Mouse (Mus musculus): ENCODE measurements at regions not wholly inside any gene's neighbourhood (a gene's known extent, or its start where the extent isn't known, plus 50 kb on each side); places are given as distances from the start of the nearest gene placed in this dataset.
"Not testable (repeated sequence)": the region's sequence is repeated elsewhere in the genome, so short reads cannot be mapped to it uniquely, and the experiment has no call there.

- ATAC-seq (replicated peaks; ENCODE audit: low FRiP score, low read depth) (no peak), DNase-seq (ENCODE audit: low spot score) (no peak)
- H3K27ac ChIP-seq, result no peak overlapping the region
- no peaks in the 10 kb centered on the region for H3K9me3 ChIP-seq (replicated peaks; ENCODE audit: low read length)
- no peaks in the 10 kb centered on the region for H3K36me3 ChIP-seq (ENCODE audit: insufficient read depth, low read length)
- H3K27me3 ChIP-seq (ENCODE audit: insufficient read depth, low read length), result no peaks in the 10 kb centered on the region
- no peak for TF ChIP-seq CTCF (IDR thresholded peaks at IDR 0.05; ENCODE audit: low read depth)
- 0 out of 2 replicates have a peak, but pooled peaks cover 6% of the 10 kb centered on the region for H3K4me1 ChIP-seq (replicated peaks; ENCODE audit: insufficient read depth, low read length)
- no peak overlapping the region for H3K4me2 ChIP-seq (ENCODE audit: low read length)
- H3K9ac ChIP-seq (ENCODE audit: low read depth, low read length), result no peak overlapping the region
- WGBS, result 90% methylated on average over 4 of the region's 4 CpGs
- H3K4me3 ChIP-seq (replicated peaks; ENCODE audit: low read depth, low read length), result no peak overlapping the region
These were observed 50.7 kb upstream of the Jade1 start for GRCm38 (mm10) chr3:41504867-41505266.

GRCm38 (mm10) chr3:41502161-41502560 lies 53.4 kb upstream of the Jade1 start:
- Histone ChIP-seq H3K9me3 (replicated peaks; ENCODE audit: low read length) (no peaks in the 10 kb centered on the region), H3K27me3 (ENCODE audit: insufficient read depth, low read length) (no peaks in the 10 kb centered on the region; the same call in 1 of the 2 replicates), H3K36me3 (ENCODE audit: insufficient read depth, low read length) (no peaks in the 10 kb centered on the region), H3K4me1 (replicated peaks; ENCODE audit: insufficient read depth, low read length) (0 out of 2 replicates have a peak, but pooled peaks cover 6% of the 10 kb centered on the region), H3K4me3 (replicated peaks; ENCODE audit: low read depth, low read length) (no peak overlapping the region), H3K9ac (ENCODE audit: low read depth, low read length) (no peak overlapping the region), H3K4me2 (ENCODE audit: low read length) (no peak overlapping the region), H3K27ac (no peak overlapping the region)
- no peak for ATAC-seq (replicated peaks; ENCODE audit: low FRiP score, low read depth)
- WGBS, result 85% methylated on average over 3 of the region's 3 CpGs
- TF ChIP-seq CTCF (IDR thresholded peaks at IDR 0.05; ENCODE audit: low read depth), result no peak
- no peak for DNase-seq (ENCODE audit: low spot score)

- H3K27ac ChIP-seq; DNase-seq (ENCODE audit: low spot score); ATAC-seq (replicated peaks; ENCODE audit: low FRiP score, low read depth); H3K9me3 ChIP-seq (replicated peaks; ENCODE audit: low read length); H3K4me1 ChIP-seq (replicated peaks; ENCODE audit: insufficient read depth, low read length); H3K9ac ChIP-seq (ENCODE audit: low read depth, low read length); H3K36me3 ChIP-seq (ENCODE audit: insufficient read depth, low read length); H3K4me3 ChIP-seq (replicated peaks; ENCODE audit: low read depth, low read length); H3K27me3 ChIP-seq (ENCODE audit: insufficient read depth, low read length); H3K4me2 ChIP-seq (ENCODE audit: low read length): not testable (repeated sequence)
- 61% methylated on average over 6 of the region's 6 CpGs for WGBS
These were observed 53.9 kb upstream of the Jade1 start for GRCm38 (mm10) chr3:41501639-41502038.

- Histone ChIP-seq H3K9ac (ENCODE audit: low read depth, low read length) (no peak overlapping the region), H3K27me3 (ENCODE audit: insufficient read depth, low read length) (no peaks in the 10 kb centered on the region; the same call in 1 of the 2 replicates), H3K27ac (no peak overlapping the region), H3K4me3 (replicated peaks; ENCODE audit: low read depth, low read length) (no peak overlapping the region), H3K4me2 (ENCODE audit: low read length) (no peak overlapping the region), H3K4me1 (replicated peaks; ENCODE audit: insufficient read depth, low read length) (0 out of 2 replicates have a peak, but pooled peaks cover 6% of the 10 kb centered on the region), H3K36me3 (ENCODE audit: insufficient read depth, low read length) (no peaks in the 10 kb centered on the region), H3K9me3 (replicated peaks; ENCODE audit: low read length) (no peaks in the 10 kb centered on the region)
- ATAC-seq (replicated peaks; ENCODE audit: low FRiP score, low read depth) (no peak), DNase-seq (ENCODE audit: low spot score) (no peak)
- TF ChIP-seq CTCF (IDR thresholded peaks at IDR 0.05; ENCODE audit: low read depth), result no peak
- WGBS, result 58% methylated on average over 6 of the region's 6 CpGs
These were observed 54.4 kb upstream of the Jade1 start for GRCm38 (mm10) chr3:41501124-41501523.

- TF ChIP-seq CTCF (IDR thresholded peaks at IDR 0.05; ENCODE audit: low read depth), result no peak
- H3K36me3 ChIP-seq (ENCODE audit: insufficient read depth, low read length), result no peaks in the 10 kb centered on the region
- 0 out of 2 replicates have a peak, but pooled peaks cover 6% of the 10 kb centered on the region for H3K4me1 ChIP-seq (replicated peaks; ENCODE audit: insufficient read depth, low read length)
- H3K27ac ChIP-seq, result 0 out of 2 replicates have a peak overlapping the region, but pooled peaks have one; percentile 40
- ATAC-seq (replicated peaks; ENCODE audit: low FRiP score, low read depth) (no peak), DNase-seq (ENCODE audit: low spot score) (no peak)
- no peak overlapping the region for H3K9ac ChIP-seq (ENCODE audit: low read depth, low read length)
- WGBS, result 86% methylated on average over 2 of the region's 2 CpGs
- no peaks in the 10 kb centered on the region for H3K9me3 ChIP-seq (replicated peaks; ENCODE audit: low read length)
- no peaks in the 10 kb centered on the region; the same call in 1 of the 2 replicates for H3K27me3 ChIP-seq (ENCODE audit: insufficient read depth, low read length)
- no peak overlapping the region for H3K4me3 ChIP-seq (replicated peaks; ENCODE audit: low read depth, low read length)
- no peak overlapping the region for H3K4me2 ChIP-seq (ENCODE audit: low read length)
These were observed 55.9 kb upstream of the Jade1 start for GRCm38 (mm10) chr3:41499680-41500079.

GRCm38 (mm10) chr3:41498791-41499190 lies 56.7 kb upstream of the Jade1 start:
- Histone ChIP-seq H3K4me3 (replicated peaks; ENCODE audit: low read depth, low read length) (no peak overlapping the region), H3K9ac (ENCODE audit: low read depth, low read length) (no peak overlapping the region), H3K27me3 (ENCODE audit: insufficient read depth, low read length) (no peaks in the 10 kb centered on the region; the same call in 1 of the 2 replicates), H3K36me3 (ENCODE audit: insufficient read depth, low read length) (no peaks in the 10 kb centered on the region), H3K4me1 (replicated peaks; ENCODE audit: insufficient read depth, low read length) (0 out of 2 replicates have a peak, but pooled peaks cover 6% of the 10 kb centered on the region), H3K4me2 (ENCODE audit: low read length) (no peak overlapping the region), H3K27ac (peak overlapping the region; percentile 36; the same call in 1 of the 2 replicates), H3K9me3 (replicated peaks; ENCODE audit: low read length) (no peaks in the 10 kb centered on the region)
- DNase-seq (ENCODE audit: low spot score), result peak; percentile 82
- 0 out of 2 replicates have a peak, but pooled peaks have one; percentile 46 for ATAC-seq (replicated peaks; ENCODE audit: low FRiP score, low read depth)
- no peak for TF ChIP-seq CTCF (IDR thresholded peaks at IDR 0.05; ENCODE audit: low read depth)
- WGBS, result 42% methylated on average over 7 of the region's 7 CpGs

- H3K36me3 ChIP-seq (ENCODE audit: insufficient read depth, low read length), result no peaks in the 10 kb centered on the region
- H3K9me3 ChIP-seq (replicated peaks; ENCODE audit: low read length), result no peaks in the 10 kb centered on the region
- no peak for DNase-seq (ENCODE audit: low spot score)
- ATAC-seq (replicated peaks; ENCODE audit: low FRiP score, low read depth), result no peak
- H3K27me3 ChIP-seq (ENCODE audit: insufficient read depth, low read length), result no peaks in the 10 kb centered on the region; the same call in 1 of the 2 replicates
- H3K9ac ChIP-seq (ENCODE audit: low read depth, low read length), result no peak overlapping the region
- WGBS, result 78% methylated on average over 8 of the region's 8 CpGs
- H3K27ac ChIP-seq, result no peak overlapping the region
- no peak overlapping the region for H3K4me2 ChIP-seq (ENCODE audit: low read length)
- TF ChIP-seq CTCF (IDR thresholded peaks at IDR 0.05; ENCODE audit: low read depth), result no peak
- no peak overlapping the region for H3K4me3 ChIP-seq (replicated peaks; ENCODE audit: low read depth, low read length)
- 0 out of 2 replicates have a peak, but pooled peaks cover 6% of the 10 kb centered on the region for H3K4me1 ChIP-seq (replicated peaks; ENCODE audit: insufficient read depth, low read length)
These were observed 57.8 kb upstream of the Jade1 start for GRCm38 (mm10) chr3:41497771-41498170.
